Mouse (Mus musculus): ENCODE results near the gene Tex2.

DNA sequence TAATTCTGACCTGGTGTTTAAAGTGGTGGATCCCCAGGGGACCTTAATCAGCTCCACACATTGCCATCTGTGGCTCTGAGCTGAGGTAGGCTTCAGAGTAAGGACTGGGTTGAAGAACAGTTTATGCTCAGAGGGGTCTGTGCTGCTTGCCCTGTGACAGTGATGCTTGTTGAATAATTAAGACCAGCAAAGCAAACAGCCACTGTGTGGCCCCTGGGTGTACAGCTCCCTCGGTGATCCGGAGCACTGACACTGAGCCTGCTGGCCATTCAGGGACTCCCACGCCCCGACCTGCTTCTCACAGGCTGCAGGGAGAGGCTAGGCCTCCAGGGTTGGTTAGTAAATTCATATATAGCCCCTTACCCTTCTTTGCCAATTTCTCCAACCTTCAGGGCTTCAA lies 93.7 kb downstream of the Tex2 start:
- TF ChIP-seq CTCF (IDR thresholded peaks at IDR 0.05; ENCODE audit: low read depth, low read length) (no peak), GATA1 (IDR thresholded peaks at IDR 0.05; ENCODE audit: borderline replicate concordance, low read length) (no peak)

Data from G1E (cell line).